Mouse (Mus musculus) CH12.LX (cell line): ENCODE measurements at regions not wholly inside any gene's neighbourhood (a gene's known extent, or its start where the extent isn't known, plus 50 kb on each side); places are given as distances from the start of the nearest gene placed in this dataset.

Source experiments
- CTCF ChIP-seq, 2 experiments: IDR thresholded peaks in 1 of 2; conservative IDR thresholded peaks in 1 of 2; 2 replicates each; pipeline ENCODE4 v1.5.1; 2011 to 2012; ENCODE audit warnings: low read depth in 2 of 2, low read length in 2 of 2, improper control_type of control experiment in 1 of 2, inconsistent platforms in 1 of 2, mild to moderate bottlenecking in 1 of 2, moderate library complexity in 1 of 2
- E2F4 ChIP-seq: IDR thresholded peaks from 2 replicates; pipeline ENCODE4 v1.6.1; 2011; ENCODE audit warnings: low read depth, low read length, improper control_type of control experiment; ENCODE audit not compliant: insufficient replicate concordance
- JUND ChIP-seq: conservative IDR thresholded peaks from 2 replicates; pipeline ENCODE4 v1.6.1; 2011; ENCODE audit warnings: low read depth, low read length, improper control_type of control experiment
- POLR2A ChIP-seq: IDR thresholded peaks from 2 replicates; pipeline ENCODE4 v1.6.1; 2011; ENCODE audit warnings: low read depth, mild to moderate bottlenecking, improper control_type of control experiment, low read length

DNA sequence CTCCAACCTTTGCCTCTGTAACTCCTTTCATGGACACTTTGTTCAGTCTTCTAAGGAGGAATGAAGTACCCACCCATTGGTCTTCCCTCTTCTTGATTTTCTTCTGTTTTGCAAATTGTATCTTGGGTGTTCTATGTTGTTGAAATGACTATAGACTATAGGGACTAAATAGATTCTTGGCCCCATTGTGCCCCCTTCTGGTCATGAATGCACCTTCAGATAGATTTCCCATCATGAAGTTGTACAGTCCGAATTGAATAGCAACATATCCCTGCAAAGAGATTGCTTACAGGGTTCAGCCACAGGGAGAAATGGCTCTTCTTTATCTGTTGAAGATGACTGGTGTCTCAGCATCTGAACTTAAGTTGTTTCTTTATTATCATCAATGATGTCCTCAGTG, 817.6 kb upstream of the Zfp386 start:
- TF ChIP-seq CTCF (conservative IDR thresholded peaks at IDR 0.05 in 1 of 2, IDR thresholded peaks at IDR 0.05 in 1 of 2; ENCODE audit: low read depth in 2 of 2, low read length in 2 of 2) (peak in 1 of 2 experiments; percentile 54; a peak in 2 of 4 replicates), JUND (no peak), POLR2A (no peak), E2F4 (no peak)
